Mouse (Mus musculus) kidney, embryonic 14.5 days (tissue): ENCODE results near the gene Zbtb24. TPM values are rescaled to one million over a fixed set of nuclear protein-coding genes. Genes with fewer than 3 reads are reported as not detected.

ENCODE experiments used
- ATAC-seq: fragments of 200-750 bp; cut with Nextera tagmentation; 2 replicates; pipeline ENCODE4 v1.8.0; 2017; ENCODE audit warnings: moderate number of reproducible peaks, mild to moderate bottlenecking, moderate TSS enrichment, moderate library complexity; ENCODE audit not compliant: low FRiP score, low TSS enrichment
- H3K27ac ChIP-seq: fragments of 300-500 bp; sonication (generic); 2 replicates; pipeline ENCODE4 v1.5.1; 2014; ENCODE audit warnings: low read depth, mild to moderate bottlenecking, low read length, moderate library complexity, mixed read lengths
- H3K27me3 ChIP-seq: fragments of 300-500 bp; sonication (generic); 2 replicates; pipeline ENCODE4 v1.6.1; 2014; ENCODE audit warnings: mild to moderate bottlenecking, low read length; ENCODE audit not compliant: control insufficient read depth, insufficient read depth
- H3K36me3 ChIP-seq: fragments of 300-500 bp; sonication (generic); 2 replicates; pipeline ENCODE4 v1.6.1; 2014; ENCODE audit warnings: low read length, mixed read lengths; ENCODE audit not compliant: control insufficient read depth, insufficient read depth
- H3K4me1 ChIP-seq: fragments of 300-500 bp; sonication (generic); 2 replicates; pipeline ENCODE4 v1.6.1; 2014; ENCODE audit warnings: low read length, mixed read lengths; ENCODE audit not compliant: control insufficient read depth, insufficient read depth
- H3K4me2 ChIP-seq: fragments of 300-500 bp; sonication (generic); replicated peaks from 2 replicates; pipeline ENCODE4 v1.6.1; 2014; ENCODE audit warnings: low read depth, mild to moderate bottlenecking, low read length
- H3K4me3 ChIP-seq: fragments of 300-500 bp; sonication (generic); 2 replicates; pipeline ENCODE4 v1.5.1; 2014; ENCODE audit warnings: mild to moderate bottlenecking, low read length
- H3K9ac ChIP-seq: fragments of 300-500 bp; sonication (generic); 2 replicates; pipeline ENCODE4 v1.6.1; 2014; ENCODE audit warnings: low read depth, mild to moderate bottlenecking, low read length, moderate library complexity
- H3K9me3 ChIP-seq: fragments of 300-500 bp; sonication (generic); 2 replicates; pipeline ENCODE4 v1.6.1; 2016; ENCODE audit warnings: low read length; ENCODE audit not compliant: control insufficient read depth
- WGBS: fragments of 180-500 bp; shearing (Covaris S2); extraction: QIAGEN DNeasy Blood & Tissue Kit; methylation state at CpG from one replicate; pipeline ENCODE4 v1.1.7; 2014; 5-methylcytosine and 5-hydroxymethylcytosine counted together
- polyA plus RNA-seq: library from polyadenylated mRNA; unstranded; fragments of >200 nt; fragmentation: Nextera tagmentation; extraction: Ambion mirVana; gene quantifications from 2 replicates; pipeline ENCODE4 v1.2.1, GENCODE M21; 2014

The Zbtb24 gene
- polyA plus RNA-seq, 1 experiment from 2014 or later, result 19.2 TPM

DNA sequence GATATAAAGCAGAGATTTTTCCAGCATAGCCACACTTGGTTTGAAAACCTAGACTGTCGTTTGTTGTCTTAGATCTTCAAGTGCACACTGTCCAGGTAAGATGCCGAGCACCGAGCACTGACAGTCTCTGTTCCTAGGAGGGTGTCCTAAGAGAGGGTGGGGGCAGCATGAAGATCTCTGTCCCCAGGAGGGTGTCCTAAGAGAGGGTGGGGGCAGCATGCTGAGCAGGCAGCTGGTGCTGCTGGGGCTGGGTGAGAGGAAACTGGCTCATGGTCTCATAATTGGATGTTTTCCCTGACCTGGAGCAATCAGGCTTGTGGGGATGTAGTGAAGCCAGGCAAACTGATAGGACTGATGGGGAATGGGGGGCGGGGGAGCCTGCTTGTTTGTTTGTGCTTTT lies 9.8 kb downstream of the Zbtb24 start:
- Histone ChIP-seq H3K27me3 (no peaks in the 10 kb centered on the region), H3K36me3 (peaks cover 46% of the 10 kb centered on the region), H3K9me3 (no peaks in the 10 kb centered on the region), H3K4me2 (no peak overlapping the region), H3K27ac (no peak overlapping the region), H3K9ac (no peak overlapping the region), H3K4me3 (no peak overlapping the region), H3K4me1 (no peaks in the 10 kb centered on the region)
- WGBS, result 85% methylated on average over 4 of the region's 4 CpGs
- no peak for ATAC-seq

DNA sequence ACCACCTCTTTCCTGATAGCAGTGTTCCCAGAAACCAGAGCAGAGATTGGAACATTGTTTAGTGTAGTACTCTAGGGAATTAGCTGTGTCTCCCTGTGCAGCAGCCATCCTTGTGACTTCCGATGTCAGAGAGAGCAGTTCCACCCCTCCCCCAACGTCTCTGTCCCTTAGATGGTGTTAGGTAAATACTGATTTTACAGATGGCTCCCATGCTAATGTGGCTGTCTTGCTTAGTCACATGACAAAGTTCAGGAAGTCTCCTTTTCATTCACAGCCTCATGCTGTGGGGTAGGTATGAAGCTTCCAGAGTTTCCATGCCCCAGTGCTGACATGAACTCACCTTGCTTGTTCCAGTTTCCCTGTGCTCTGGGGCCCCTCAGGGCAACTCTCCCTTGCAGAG lies 10.3 kb downstream of the Zbtb24 start:
- Histone ChIP-seq H3K36me3 (peaks cover 48% of the 10 kb centered on the region), H3K27ac (no peak overlapping the region), H3K4me2 (no peak overlapping the region), H3K4me3 (no peak overlapping the region), H3K27me3 (no peaks in the 10 kb centered on the region), H3K9ac (no peak overlapping the region), H3K9me3 (no peaks in the 10 kb centered on the region), H3K4me1 (no peaks in the 10 kb centered on the region)
- ATAC-seq, result no peak
- 13% methylated on average over 2 of the region's 2 CpGs for WGBS

DNA sequence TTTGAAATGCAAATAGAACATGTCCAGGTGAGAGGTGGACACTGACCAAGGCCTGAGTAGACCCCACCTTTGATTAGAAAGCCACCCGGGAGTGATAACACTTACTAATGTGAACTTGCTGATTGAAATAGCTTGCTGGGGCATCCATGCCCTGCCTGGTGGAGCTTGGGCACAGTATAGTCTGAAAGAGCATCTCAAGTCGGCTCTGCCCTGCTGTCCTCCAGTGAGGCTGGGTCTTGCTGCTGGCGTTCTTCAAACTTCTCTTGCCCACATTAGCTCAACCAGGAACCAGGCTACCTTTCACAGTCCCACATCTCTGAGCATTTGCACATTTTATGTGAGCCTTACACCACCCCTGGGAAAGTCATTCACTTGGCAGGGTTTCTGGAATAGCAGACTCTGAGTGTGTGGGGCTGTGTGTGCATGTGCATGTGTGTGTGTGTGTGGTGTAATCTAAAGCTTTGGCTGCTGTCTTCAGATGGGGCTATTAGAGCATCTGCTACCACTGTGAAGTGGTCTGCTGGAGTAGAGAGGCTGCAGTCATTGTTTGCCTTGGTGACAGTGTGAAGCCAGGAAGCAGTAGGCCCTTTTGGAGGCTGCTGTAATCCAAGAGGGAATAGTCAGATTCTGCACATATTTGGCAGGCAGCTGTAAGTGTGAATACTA lies 11.0 kb downstream of the Zbtb24 start:
- H3K4me1 ChIP-seq, result no peaks in the 10 kb centered on the region
- no peak overlapping the region for H3K27ac ChIP-seq
- no peak overlapping the region for H3K4me3 ChIP-seq
- H3K9me3 ChIP-seq, result no peaks in the 10 kb centered on the region
- H3K9ac ChIP-seq, result no peak overlapping the region
- 88% methylated on average over 3 of the region's 3 CpGs for WGBS
- no peak overlapping the region for H3K4me2 ChIP-seq
- ATAC-seq, result no peak
- no peaks in the 10 kb centered on the region for H3K27me3 ChIP-seq
- peaks cover 49% of the 10 kb centered on the region for H3K36me3 ChIP-seq

DNA sequence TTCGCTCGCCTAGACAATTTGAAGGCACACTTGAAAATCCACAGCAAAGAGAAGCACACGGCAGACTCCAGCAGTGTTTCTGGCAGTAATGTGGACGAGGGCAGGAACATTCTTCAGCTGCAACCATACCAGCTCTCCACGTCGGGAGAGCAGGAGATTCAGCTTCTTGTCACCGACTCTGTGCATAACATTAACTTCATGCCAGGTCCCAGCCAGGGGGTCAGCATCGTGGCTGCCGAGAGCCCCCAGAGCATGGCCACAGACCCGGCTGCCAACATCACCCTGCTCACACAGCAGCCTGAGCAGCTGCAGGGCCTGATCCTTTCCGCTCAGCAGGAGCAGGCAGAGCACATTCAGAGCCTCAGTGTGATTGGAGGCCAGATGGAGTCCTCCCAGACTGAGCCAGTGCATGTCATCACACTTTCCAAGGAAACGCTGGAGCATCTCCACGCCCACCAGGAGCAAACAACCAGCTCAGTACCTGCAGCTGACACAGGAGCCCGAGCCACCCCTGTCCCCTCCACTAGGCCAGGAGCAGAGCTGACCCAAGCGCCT lies 14.3 kb downstream of the Zbtb24 start:
- no peak for ATAC-seq
- no peak overlapping the region for H3K4me2 ChIP-seq
- no peaks in the 10 kb centered on the region for H3K9me3 ChIP-seq
- H3K4me3 ChIP-seq, result no peak overlapping the region
- WGBS, result 58% methylated on average over 15 of the region's 15 CpGs
- H3K36me3 ChIP-seq, result peaks cover 41% of the 10 kb centered on the region
- no peak overlapping the region for H3K9ac ChIP-seq
- no peaks in the 10 kb centered on the region for H3K4me1 ChIP-seq
- H3K27ac ChIP-seq, result no peak overlapping the region
- H3K27me3 ChIP-seq, result no peaks in the 10 kb centered on the region

DNA sequence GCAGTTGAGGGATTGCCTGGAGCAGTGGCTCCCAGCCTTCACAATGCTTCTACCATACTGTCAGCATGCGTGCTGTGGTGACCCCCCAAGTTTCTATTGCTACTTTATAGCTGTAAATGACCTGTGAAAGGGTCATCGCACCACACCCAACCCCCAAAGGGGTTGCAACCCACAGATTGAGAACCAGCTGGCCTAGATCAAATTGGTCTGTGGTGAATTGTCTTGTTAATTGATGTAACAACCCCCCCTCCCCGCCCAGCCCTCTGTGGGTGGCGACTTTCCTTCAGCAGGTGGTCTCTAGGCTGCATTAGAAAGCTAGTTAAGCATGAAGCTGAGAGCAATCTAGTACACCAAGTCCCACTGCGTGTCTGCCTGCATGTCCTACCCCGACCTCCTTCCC lies 17.1 kb downstream of the Zbtb24 start:
- Histone ChIP-seq H3K9me3 (no peaks in the 10 kb centered on the region), H3K4me2 (no peak overlapping the region), H3K36me3 (peaks cover 29% of the 10 kb centered on the region), H3K4me1 (no peaks in the 10 kb centered on the region), H3K4me3 (no peak overlapping the region), H3K27me3 (no peaks in the 10 kb centered on the region), H3K27ac (no peak overlapping the region), H3K9ac (no peak overlapping the region)
- WGBS, result 21% methylated on average over 6 of the region's 6 CpGs
- no peak for ATAC-seq

DNA sequence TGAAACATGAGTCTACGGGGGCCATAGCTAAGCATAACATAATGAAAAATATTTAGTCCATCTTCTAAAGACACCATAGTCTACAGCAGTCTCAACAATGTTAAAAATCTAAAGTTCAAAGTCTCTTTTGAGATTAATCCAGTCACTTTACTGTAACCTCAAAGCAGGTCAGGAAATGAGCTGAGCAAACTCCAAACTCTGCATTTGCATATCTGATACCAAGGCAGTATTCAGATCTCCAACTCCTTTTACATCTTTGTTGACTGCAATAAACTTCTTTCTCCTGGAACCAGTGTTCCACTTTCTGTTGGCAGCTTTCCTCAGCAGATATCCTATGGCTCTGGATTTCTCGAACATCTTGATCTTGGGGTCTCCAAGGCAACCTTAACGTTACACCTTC lies 20.5 kb downstream of the Zbtb24 start:
- Histone ChIP-seq H3K9me3 (no peaks in the 10 kb centered on the region), H3K27ac (no peak overlapping the region), H3K27me3 (no peaks in the 10 kb centered on the region), H3K4me3 (no peak overlapping the region), H3K9ac (no peak overlapping the region), H3K4me2 (no peak overlapping the region), H3K4me1 (0 out of 2 replicates have a peak, but pooled peaks cover 5% of the 10 kb centered on the region), H3K36me3 (0 out of 2 replicates have a peak, but pooled peaks cover 6% of the 10 kb centered on the region)
- WGBS, result 84% methylated on average over 3 of the region's 3 CpGs
- no peak for ATAC-seq

DNA sequence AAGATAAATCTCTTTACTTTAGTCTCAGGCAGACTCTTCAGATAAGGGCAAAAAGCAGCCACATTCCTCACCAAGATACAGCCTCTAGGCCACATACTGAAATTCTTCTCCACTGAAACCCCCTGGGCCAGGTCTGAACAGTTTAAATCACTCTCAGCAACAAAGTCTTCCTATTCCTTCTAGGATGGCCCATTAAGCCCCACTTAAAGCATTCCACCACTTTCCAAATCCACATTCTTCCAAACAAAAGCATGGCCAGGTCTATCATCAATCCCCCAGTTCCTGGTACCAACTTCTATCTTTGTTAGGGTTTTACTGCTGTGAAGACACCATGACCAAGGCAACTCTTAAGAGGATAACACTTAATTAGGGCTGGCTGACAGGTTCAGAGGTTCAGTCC lies 22.4 kb downstream of the Zbtb24 start:
- Histone ChIP-seq H3K4me2 (no peak overlapping the region), H3K4me1 (0 out of 2 replicates have a peak, but pooled peaks cover 9% of the 10 kb centered on the region), H3K4me3 (no peak overlapping the region), H3K9me3 (no peaks in the 10 kb centered on the region), H3K9ac (no peak overlapping the region), H3K27me3 (no peaks in the 10 kb centered on the region), H3K27ac (no peak overlapping the region), H3K36me3 (no peaks in the 10 kb centered on the region)
- ATAC-seq, result no peak

DNA sequence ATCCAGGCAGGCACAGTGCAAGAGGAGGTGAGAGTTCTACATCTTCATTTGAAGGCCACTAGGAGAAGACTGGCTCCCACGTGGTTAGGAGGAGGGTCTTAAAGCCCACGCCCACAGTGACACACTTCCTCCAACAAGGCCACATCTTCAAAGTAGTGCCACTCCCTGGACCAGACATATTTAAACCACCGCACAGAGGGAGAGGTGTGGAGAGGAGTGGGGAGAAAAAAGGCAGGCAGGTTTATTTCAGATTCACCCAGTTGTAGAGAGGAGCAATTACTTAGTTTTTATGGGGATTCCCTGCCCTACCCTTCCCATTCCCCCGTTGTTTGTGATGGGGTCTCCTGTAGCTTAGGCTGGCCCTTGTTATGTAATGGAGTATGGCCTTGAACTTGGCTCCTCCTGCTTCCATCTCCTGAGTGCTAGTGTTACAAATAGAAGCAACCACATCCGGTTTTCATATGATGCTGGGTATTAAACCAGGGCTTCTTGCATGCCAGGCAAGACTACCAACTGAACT lies 22.8 kb downstream of the Zbtb24 start:
- Histone ChIP-seq H3K27me3 (no peaks in the 10 kb centered on the region), H3K36me3 (no peaks in the 10 kb centered on the region), H3K27ac (no peak overlapping the region), H3K9me3 (no peaks in the 10 kb centered on the region), H3K4me2 (no peak overlapping the region), H3K9ac (no peak overlapping the region), H3K4me3 (no peak overlapping the region), H3K4me1 (0 out of 2 replicates have a peak, but pooled peaks cover 9% of the 10 kb centered on the region)
- ATAC-seq, result no peak
- 72% methylated on average over 5 of the region's 5 CpGs for whole genome bisulfite sequencing

DNA sequence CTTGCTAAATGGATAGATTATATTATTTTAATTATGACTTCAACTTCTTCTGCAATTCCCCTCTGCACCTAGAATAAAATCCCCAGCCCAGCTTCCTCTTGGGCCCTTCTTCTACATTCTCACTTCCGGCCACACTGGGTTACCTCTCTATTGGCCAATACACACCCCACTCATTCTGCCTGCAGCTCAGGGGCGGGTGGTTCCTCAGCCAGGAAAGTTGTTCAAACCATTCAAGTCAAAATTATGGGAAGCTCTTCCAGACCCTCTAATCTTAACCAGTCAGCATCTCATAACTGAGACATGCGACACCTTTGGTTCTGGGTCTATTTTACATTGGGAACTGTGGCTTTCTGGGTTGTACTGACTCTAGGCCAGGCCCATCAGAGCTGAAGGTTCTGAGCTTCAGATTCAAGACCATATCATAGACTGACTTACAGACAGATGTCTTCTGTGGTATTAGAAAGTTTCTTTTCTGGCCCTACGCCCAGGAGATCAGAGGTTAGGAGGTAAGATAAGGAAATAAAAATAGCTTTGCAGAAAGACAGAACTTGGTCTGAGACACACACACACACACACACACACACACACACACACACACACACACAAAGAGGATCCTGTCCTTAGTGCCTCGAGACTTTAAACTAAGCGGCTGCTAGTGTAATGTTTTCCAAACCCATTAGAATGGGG lies 23.7 kb downstream of the Zbtb24 start:
- no peaks in the 10 kb centered on the region for H3K27me3 ChIP-seq
- ATAC-seq, result no peak
- H3K36me3 ChIP-seq, result no peaks in the 10 kb centered on the region
- no peak overlapping the region for H3K4me2 ChIP-seq
- 88% methylated on average over 6 of the region's 6 CpGs for WGBS
- no peak overlapping the region for H3K4me3 ChIP-seq
- H3K9me3 ChIP-seq, result no peaks in the 10 kb centered on the region
- 0 out of 2 replicates have a peak, but pooled peaks cover 9% of the 10 kb centered on the region for H3K4me1 ChIP-seq
- H3K9ac ChIP-seq, result no peak overlapping the region
- H3K27ac ChIP-seq, result no peak overlapping the region
